Mouse (Mus musculus) megakaryocyte, embryonic 14.5 days (primary cell): ENCODE measurements at regions not wholly inside any gene's neighbourhood (a gene's known extent, or its start where the extent isn't known, plus 50 kb on each side); places are given as distances from the start of the nearest gene placed in this dataset.

Experiments
- H3K27me3 ChIP-seq: replicated peaks from 2 replicates; pipeline ENCODE3; 2012; ENCODE audit warnings: inconsistent platforms
- H3K36me3 ChIP-seq: replicated peaks from 2 replicates; pipeline ENCODE3; 2012; ENCODE audit warnings: low read length, inconsistent platforms, mixed read lengths
- H3K4me1 ChIP-seq: 2 replicates; pipeline ENCODE4 v1.6.1; 2012; ENCODE audit warnings: inconsistent platforms
- H3K4me3 ChIP-seq: replicated peaks from 2 replicates; pipeline ENCODE3; 2012; ENCODE audit warnings: moderate library complexity, mild to moderate bottlenecking, inconsistent platforms
- H3K9me3 ChIP-seq: 2 replicates; pipeline ENCODE4 v1.6.1; 2012; ENCODE audit warnings: inconsistent platforms
- FLI1 ChIP-seq: IDR thresholded peaks from 2 replicates; pipeline ENCODE4 v1.6.1; 2012; ENCODE audit warnings: low read length, inconsistent platforms, mixed read lengths
- GATA1 ChIP-seq: IDR thresholded peaks from 3 replicates; pipeline ENCODE4 v1.6.1; 2012; ENCODE audit warnings: mixed read lengths, low read length, inconsistent platforms, borderline replicate concordance

- no peak overlapping the region for H3K4me3 ChIP-seq
- H3K27me3 ChIP-seq: no peaks in the 10 kb centered on the region
- TF ChIP-seq FLI1 (no peak), GATA1 (no peak)
- no peaks in the 10 kb centered on the region for H3K36me3 ChIP-seq
- H3K4me1 ChIP-seq: no peaks in the 10 kb centered on the region
- no peaks in the 10 kb centered on the region for H3K9me3 ChIP-seq
These were observed 202.2 kb downstream of the Col12a1 start for GRCm38 (mm10) chr9:79516384-79516783.

GRCm38 (mm10) chr9:79517461-79517860 is 201.2 kb downstream of the Col12a1 start:
- H3K4me3 ChIP-seq: no peak overlapping the region
- no peaks in the 10 kb centered on the region for H3K36me3 ChIP-seq
- H3K9me3 ChIP-seq: no peaks in the 10 kb centered on the region
- H3K27me3 ChIP-seq: no peaks in the 10 kb centered on the region
- H3K4me1 ChIP-seq: no peaks in the 10 kb centered on the region
- TF ChIP-seq GATA1: no peak
- TF ChIP-seq FLI1: no peak

GRCm38 (mm10) chr9:79518640-79519039 is 200.0 kb downstream of the Col12a1 start:
- H3K4me3 ChIP-seq: no peak overlapping the region
- H3K9me3 ChIP-seq: no peaks in the 10 kb centered on the region
- TF ChIP-seq FLI1 (no peak), GATA1 (no peak)
- no peaks in the 10 kb centered on the region for H3K36me3 ChIP-seq
- no peaks in the 10 kb centered on the region for H3K4me1 ChIP-seq
- no peaks in the 10 kb centered on the region for H3K27me3 ChIP-seq

GRCm38 (mm10) chr9:79520498-79520897 is 198.1 kb downstream of the Col12a1 start:
- no peaks in the 10 kb centered on the region for H3K4me1 ChIP-seq
- H3K36me3 ChIP-seq: no peaks in the 10 kb centered on the region
- no peak overlapping the region for H3K4me3 ChIP-seq
- no peaks in the 10 kb centered on the region for H3K27me3 ChIP-seq
- TF ChIP-seq FLI1 (no peak), GATA1 (no peak)
- no peaks in the 10 kb centered on the region for H3K9me3 ChIP-seq

GRCm38 (mm10) chr9:79523054-79523453 is 195.6 kb downstream of the Col12a1 start:
- Histone ChIP-seq H3K36me3 (no peaks in the 10 kb centered on the region), H3K4me1 (no peaks in the 10 kb centered on the region), H3K27me3 (no peaks in the 10 kb centered on the region), H3K4me3 (no peak overlapping the region), H3K9me3 (no peaks in the 10 kb centered on the region)
- no peak for TF ChIP-seq GATA1
- TF ChIP-seq FLI1: no peak

- no peak overlapping the region for H3K4me3 ChIP-seq
- no peaks in the 10 kb centered on the region for H3K9me3 ChIP-seq
- H3K36me3 ChIP-seq: no peaks in the 10 kb centered on the region
- H3K4me1 ChIP-seq: no peaks in the 10 kb centered on the region
- no peak for TF ChIP-seq FLI1
- no peak for TF ChIP-seq GATA1
- H3K27me3 ChIP-seq: no peaks in the 10 kb centered on the region
These were observed 193.6 kb downstream of the Col12a1 start for GRCm38 (mm10) chr9:79525000-79525399.

- TF ChIP-seq GATA1 (no peak), FLI1 (no peak)
- Histone ChIP-seq H3K9me3 (no peaks in the 10 kb centered on the region), H3K27me3 (no peaks in the 10 kb centered on the region), H3K4me1 (no peaks in the 10 kb centered on the region), H3K4me3 (no peak overlapping the region), H3K36me3 (no peaks in the 10 kb centered on the region)
These were observed 192.2 kb downstream of the Col12a1 start for GRCm38 (mm10) chr9:79526390-79526789.

GRCm38 (mm10) chr9:79527331-79527730 is 191.3 kb downstream of the Col12a1 start:
- TF ChIP-seq FLI1 (no peak), GATA1 (no peak)
- Histone ChIP-seq H3K4me3 (no peak overlapping the region), H3K4me1 (no peaks in the 10 kb centered on the region), H3K36me3 (no peaks in the 10 kb centered on the region), H3K9me3 (no peaks in the 10 kb centered on the region), H3K27me3 (no peaks in the 10 kb centered on the region)
